Mouse (Mus musculus): Measurements from ENCODE around the gene Zfp618. TPM values are rescaled to one million over a fixed set of nuclear protein-coding genes. Genes with fewer than 3 reads are reported as not detected.

Zfp618 gene
- total RNA-seq, 2 experiments from 2014 or later: 5.5 to 6.0 TPM

- DNase-seq (ENCODE audit: low spot score in 2 of 2): no peak
These were observed 98.0 kb downstream of the Zfp618 start for GRCm38 (mm10) chr4:63063360-63063759.

- peak in 1 of 2 experiments; percentile 1 for DNase-seq (ENCODE audit: low spot score in 2 of 2)
These were observed 99.5 kb downstream of the Zfp618 start for GRCm38 (mm10) chr4:63064911-63065310.

GRCm38 (mm10) chr4:63066796-63067195 is 101.4 kb downstream of the Zfp618 start:
- no peak for DNase-seq (ENCODE audit: low spot score in 2 of 2)

- no peak for DNase-seq (ENCODE audit: low spot score in 2 of 2)
These were observed 102.4 kb downstream of the Zfp618 start for GRCm38 (mm10) chr4:63067822-63068221.

GRCm38 (mm10) chr4:63068499-63069175 is 103.3 kb downstream of the Zfp618 start:
- DNase-seq (ENCODE audit: low spot score in 2 of 2): peak; percentile 71 to 77

- DNase-seq (ENCODE audit: low spot score in 2 of 2): peak in 1 of 2 experiments; percentile 8
These were observed 106.3 kb downstream of the Zfp618 start for GRCm38 (mm10) chr4:63071413-63072260.

- no peak for DNase-seq (ENCODE audit: low spot score in 2 of 2)
These were observed 107.8 kb downstream of the Zfp618 start for GRCm38 (mm10) chr4:63073139-63073538.

- DNase-seq (ENCODE audit: low spot score in 2 of 2): no peak
These were observed 113.8 kb downstream of the Zfp618 start for GRCm38 (mm10) chr4:63079159-63079558.

- DNase-seq (ENCODE audit: low spot score in 2 of 2): peak; percentile 21 to 50
These were observed 119.1 kb downstream of the Zfp618 start for GRCm38 (mm10) chr4:63084473-63084889.

- DNase-seq (ENCODE audit: low spot score in 2 of 2): no peak
These were observed 124.1 kb downstream of the Zfp618 start for GRCm38 (mm10) chr4:63089484-63089883.

- DNase-seq (ENCODE audit: low spot score in 2 of 2): no peak
These were observed 125.8 kb downstream of the Zfp618 start for GRCm38 (mm10) chr4:63091151-63091550.

GRCm38 (mm10) chr4:63097603-63098002 is 132.2 kb downstream of the Zfp618 start:
- no peak for DNase-seq (ENCODE audit: low spot score in 2 of 2)

- DNase-seq (ENCODE audit: low spot score in 2 of 2): no peak
These were observed 135.1 kb downstream of the Zfp618 start for GRCm38 (mm10) chr4:63100478-63100877.

- no peak for DNase-seq (ENCODE audit: low spot score in 2 of 2)
These were observed 136.7 kb downstream of the Zfp618 start for GRCm38 (mm10) chr4:63102025-63102424.

- DNase-seq (ENCODE audit: low spot score in 2 of 2): no peak
These were observed 140.3 kb downstream of the Zfp618 start for GRCm38 (mm10) chr4:63105651-63106050.

- DNase-seq (ENCODE audit: low spot score in 2 of 2): peak; percentile 86 to 87
These were observed 153.5 kb downstream of the Zfp618 start for GRCm38 (mm10) chr4:63118639-63119437.

- DNase-seq (ENCODE audit: low spot score in 2 of 2): peak in 1 of 2 experiments; percentile 26
These were observed 159.6 kb downstream of the Zfp618 start for GRCm38 (mm10) chr4:63124861-63125466.

- DNase-seq (ENCODE audit: low spot score in 2 of 2): no peak
These were observed 164.7 kb downstream of the Zfp618 start for GRCm38 (mm10) chr4:63129891-63130624.

- DNase-seq (ENCODE audit: low spot score in 2 of 2): no peak
These were observed 181.9 kb downstream of the Zfp618 start for GRCm38 (mm10) chr4:63147268-63147667.

GRCm38 (mm10) chr4:63151127-63151526 is 185.8 kb downstream of the Zfp618 start:
- DNase-seq (ENCODE audit: low spot score in 2 of 2): no peak
